Mouse (Mus musculus) embryonic fibroblast, embryonic 13.5 days (primary cell): ENCODE data around the gene Sptbn1.

ENCODE experiments used
- CTCF ChIP-seq: IDR thresholded peaks from 2 replicates; pipeline ENCODE4 v1.5.1; 2011; ENCODE audit warnings: mild to moderate bottlenecking, control low read depth, low read length, moderate library complexity, borderline replicate concordance; ENCODE audit not compliant: insufficient read depth
- POLR2A ChIP-seq: IDR thresholded peaks from 2 replicates; pipeline ENCODE4 v1.6.1; 2011; ENCODE audit warnings: low read depth, mild to moderate bottlenecking, control low read depth, low read length, moderate library complexity

- TF ChIP-seq CTCF, result no peak
- no peak for TF ChIP-seq POLR2A
Measured at GRCm38 (mm10) chr11:30235666-30236065, 32.3 kb downstream of the Sptbn1 start.
